Mouse (Mus musculus) liver, embryonic 12.5 days (tissue): ENCODE measurements around the gene Ybx1. TPM values are rescaled to one million over a fixed set of nuclear protein-coding genes. Genes with fewer than 3 reads are reported as not detected.
A peak's percentile ranks its signal among the peaks of the same experiment; 100 is the strongest.

ENCODE experiments used
- ATAC-seq: fragments of 200-750 bp; cut with Nextera tagmentation; 2 replicates; pipeline ENCODE4 v1.8.0; 2017; ENCODE audit warnings: moderate number of reproducible peaks, mild to moderate bottlenecking, moderate library complexity
- H3K27ac ChIP-seq: fragments of 300-500 bp; sonication (generic); 2 replicates; pipeline ENCODE4 v1.5.1; 2016; ENCODE audit warnings: mild to moderate bottlenecking
- H3K27me3 ChIP-seq: fragments of 300-500 bp; sonication (generic); replicated peaks from 2 replicates; pipeline ENCODE4 v1.6.1; 2016; ENCODE audit warnings: mild to moderate bottlenecking, moderate library complexity
- H3K36me3 ChIP-seq: fragments of 300-500 bp; sonication (generic); 2 replicates; pipeline ENCODE4 v1.6.1; 2016; ENCODE audit warnings: mild to moderate bottlenecking, moderate library complexity
- H3K4me1 ChIP-seq: fragments of 300-500 bp; sonication (generic); 2 replicates; pipeline ENCODE4 v1.6.1; 2016
- H3K4me2 ChIP-seq: fragments of 300-500 bp; sonication (generic); 2 replicates; pipeline ENCODE4 v1.6.1; 2016; ENCODE audit warnings: mild to moderate bottlenecking, moderate library complexity
- H3K4me3 ChIP-seq: fragments of 300-500 bp; sonication (generic); 2 replicates; pipeline ENCODE4 v1.5.1; 2016; ENCODE audit warnings: mild to moderate bottlenecking, moderate library complexity
- H3K9ac ChIP-seq: fragments of 300-500 bp; sonication (generic); 2 replicates; pipeline ENCODE4 v1.6.1; 2016; ENCODE audit warnings: mild to moderate bottlenecking, moderate library complexity
- H3K9me3 ChIP-seq: fragments of 300-500 bp; sonication (generic); replicated peaks from 2 replicates; pipeline ENCODE4 v1.6.1; 2016; ENCODE audit warnings: mild to moderate bottlenecking, moderate library complexity
- WGBS: fragments of 180-500 bp; shearing (Covaris S2); methylation state at CpG from one replicate; pipeline ENCODE4 v1.1.7; 2016; ENCODE audit not compliant: insufficient replicate concordance; 5-methylcytosine and 5-hydroxymethylcytosine counted together
- polyA plus RNA-seq: library from polyadenylated mRNA; unstranded; fragments of >200 nt; fragmentation: Nextera tagmentation; extraction: Ambion mirVana; gene quantifications from 2 replicates; pipeline ENCODE4 v1.2.1, GENCODE M21; 2016

Ybx1 gene
- 699 and 700 TPM in 2 replicates for polyA plus RNA-seq

DNA sequence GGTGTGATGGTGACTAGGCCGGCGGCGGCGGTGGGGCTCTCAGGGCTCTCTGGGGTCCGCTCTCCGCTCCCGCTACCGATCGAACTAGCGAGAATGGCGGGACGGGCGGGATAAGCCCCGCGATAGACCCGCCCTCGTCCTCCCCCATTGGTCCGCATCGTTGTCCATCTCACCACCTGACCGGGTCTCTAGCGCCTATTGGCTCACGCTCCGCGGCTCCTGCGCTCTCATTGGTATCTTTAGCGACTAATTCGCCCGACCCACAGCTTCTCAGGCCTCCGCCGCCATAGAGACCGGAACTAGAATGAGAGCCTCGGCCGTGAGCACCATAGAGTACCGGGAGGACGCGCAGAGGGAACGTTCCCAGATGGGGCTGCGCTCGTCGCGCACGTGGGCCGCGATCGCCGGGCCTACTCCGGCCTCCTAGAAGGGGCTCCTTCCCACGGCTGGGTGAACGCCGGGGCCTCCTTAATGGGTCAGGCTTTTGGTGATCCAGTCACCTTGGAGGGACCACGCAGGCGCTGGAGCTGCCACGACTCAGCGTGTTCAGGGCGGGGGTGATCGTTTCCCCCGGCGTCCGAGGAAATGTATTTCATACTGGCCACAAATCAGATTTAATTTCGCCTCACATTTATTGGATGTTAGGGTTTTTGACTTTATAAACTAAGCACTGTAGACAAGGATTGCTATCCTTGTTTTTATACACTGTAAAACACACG, at the start of gene Ybx1:
Gene Ybx1 (minus strand): TSS at position 190 of the 719 bp plus-strand sequence.
- Histone ChIP-seq H3K9ac (peak within 1 kb of the TSS; percentile 97), H3K4me2 (peak within 1 kb of the TSS; percentile 97), H3K36me3 (peaks cover 31% of the 10 kb centered on the region), H3K27ac (peak within 1 kb of the TSS; percentile 88), H3K4me1 (peaks cover 41% of the 10 kb centered on the region), H3K27me3 (no peaks in the 10 kb centered on the region), H3K9me3 (no peaks in the 10 kb centered on the region), H3K4me3 (peak within 1 kb of the TSS; percentile 98)
- peak; percentile 97 for ATAC-seq
- WGBS = under 1% methylated on average over 61 of the region's 61 CpGs

GRCm38 (mm10) chr4:119338861-119339361, 44.5 kb upstream of the Ybx1 start:
- Histone ChIP-seq H3K9me3 (no peaks in the 10 kb centered on the region), H3K9ac (no peak overlapping the region), H3K36me3 (no peaks in the 10 kb centered on the region), H3K4me3 (no peak overlapping the region), H3K4me1 (no peaks in the 10 kb centered on the region), H3K4me2 (no peak overlapping the region), H3K27ac (no peak overlapping the region), H3K27me3 (no peaks in the 10 kb centered on the region)
- 3% methylated on average over 10 of the region's 10 CpGs for WGBS
- peak; percentile 49; the same call in 1 of the 2 replicates for ATAC-seq

GRCm38 (mm10) chr4:119338422-119338821, 44.0 kb upstream of the Ybx1 start:
- H3K9me3 ChIP-seq = no peaks in the 10 kb centered on the region
- ATAC-seq = no peak
- no peaks in the 10 kb centered on the region for H3K4me1 ChIP-seq
- H3K9ac ChIP-seq = no peak overlapping the region
- H3K36me3 ChIP-seq = no peaks in the 10 kb centered on the region
- no peaks in the 10 kb centered on the region for H3K27me3 ChIP-seq
- WGBS = 64% methylated on average over 4 of the region's 4 CpGs
- H3K4me3 ChIP-seq = no peak overlapping the region
- H3K27ac ChIP-seq = no peak overlapping the region
- no peak overlapping the region for H3K4me2 ChIP-seq

DNA sequence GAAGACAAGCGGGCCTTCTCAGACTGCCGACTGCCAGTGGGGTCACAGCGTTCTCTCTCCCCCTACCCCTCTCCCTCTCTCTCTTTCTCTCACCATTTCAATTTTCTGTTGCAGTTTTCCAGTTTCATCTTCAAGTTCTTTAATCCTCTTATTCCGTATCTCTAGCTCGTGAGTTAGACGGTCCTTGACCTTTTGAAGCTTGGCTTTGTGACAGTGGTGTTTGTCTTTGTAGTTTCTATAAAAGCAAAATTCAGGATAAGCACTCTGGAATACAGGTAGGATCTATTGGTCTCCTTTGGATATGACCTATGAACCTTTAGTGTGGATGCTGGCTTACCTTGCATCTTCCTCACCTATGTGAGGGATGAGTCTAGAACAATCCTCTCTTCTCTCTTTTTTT, 39.1 kb upstream of the Ybx1 start:
- H3K4me2 ChIP-seq = no peak overlapping the region
- WGBS = 78% methylated on average over 6 of the region's 6 CpGs
- no peaks in the 10 kb centered on the region for H3K36me3 ChIP-seq
- H3K9me3 ChIP-seq = no peaks in the 10 kb centered on the region
- H3K4me1 ChIP-seq = no peaks in the 10 kb centered on the region
- H3K27me3 ChIP-seq = no peaks in the 10 kb centered on the region; the same call in 1 of the 2 replicates
- no peak overlapping the region for H3K4me3 ChIP-seq
- no peak overlapping the region for H3K9ac ChIP-seq
- no peak for ATAC-seq
- no peak overlapping the region for H3K27ac ChIP-seq

DNA sequence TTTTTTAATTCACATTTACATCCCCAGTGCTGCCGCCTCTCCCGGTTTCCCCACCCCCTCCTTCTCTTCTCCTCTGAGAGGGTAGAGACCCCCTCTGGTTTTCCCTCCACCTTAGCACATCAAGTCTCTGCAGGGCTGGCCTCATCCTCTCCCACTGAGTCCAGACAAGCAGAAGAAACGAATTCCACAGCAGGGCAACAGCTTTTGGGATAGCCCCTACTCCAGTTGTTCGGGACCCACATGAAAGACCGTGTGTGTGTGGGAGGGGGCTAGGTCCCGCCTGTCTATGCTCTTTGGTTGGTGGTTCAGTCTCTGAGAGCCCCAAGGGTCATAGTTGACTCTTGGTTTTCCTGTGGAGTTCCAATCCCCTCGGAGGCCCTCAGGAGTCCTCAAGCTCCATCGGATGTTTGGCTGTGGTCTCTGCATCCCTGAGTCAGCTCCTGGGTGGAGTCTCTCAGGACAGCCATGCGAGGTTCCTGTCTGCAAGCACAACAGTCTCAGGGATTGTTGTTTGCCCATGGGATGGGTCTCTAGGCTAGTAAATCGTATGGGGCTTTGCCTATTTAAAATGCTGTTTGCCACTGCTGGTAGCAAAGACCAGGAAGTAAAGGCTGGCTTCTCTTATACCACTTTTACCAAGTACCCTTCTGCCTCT, 26.6 kb upstream of the Ybx1 start:
- peak overlapping the region; percentile 75; the same call in 1 of the 2 replicates for H3K27ac ChIP-seq
- H3K4me1 ChIP-seq = peaks cover 19% of the 10 kb centered on the region
- 28% methylated on average over 10 of the region's 10 CpGs for WGBS
- no peaks in the 10 kb centered on the region for H3K9me3 ChIP-seq
- ATAC-seq = peak; percentile 40
- peak overlapping the region; percentile 82; the same call in 1 of the 2 replicates for H3K9ac ChIP-seq
- peaks cover 34% of the 10 kb centered on the region for H3K36me3 ChIP-seq
- peak overlapping the region; percentile 93 for H3K4me3 ChIP-seq
- H3K4me2 ChIP-seq = peak overlapping the region; percentile 86
- peaks cover 23% of the 10 kb centered on the region for H3K27me3 ChIP-seq

GRCm38 (mm10) chr4:119320131-119320830, 25.9 kb upstream of the Ybx1 start, which contains the start of gene Ppih:
TSS of gene Ppih (minus strand) at chr4:119320546.
- H3K27ac ChIP-seq = peak within 1 kb of the TSS; percentile 75
- H3K4me1 ChIP-seq = peaks cover 19% of the 10 kb centered on the region
- H3K9ac ChIP-seq = peak within 1 kb of the TSS; percentile 82
- under 1% methylated on average over 44 of the region's 44 CpGs for WGBS
- peak; percentile 96 for ATAC-seq
- H3K27me3 ChIP-seq = peaks cover 23% of the 10 kb centered on the region
- no peaks in the 10 kb centered on the region for H3K9me3 ChIP-seq
- H3K4me3 ChIP-seq = peak within 1 kb of the TSS; percentile 93
- peak within 1 kb of the TSS; percentile 86 for H3K4me2 ChIP-seq
- peaks cover 42% of the 10 kb centered on the region for H3K36me3 ChIP-seq

DNA sequence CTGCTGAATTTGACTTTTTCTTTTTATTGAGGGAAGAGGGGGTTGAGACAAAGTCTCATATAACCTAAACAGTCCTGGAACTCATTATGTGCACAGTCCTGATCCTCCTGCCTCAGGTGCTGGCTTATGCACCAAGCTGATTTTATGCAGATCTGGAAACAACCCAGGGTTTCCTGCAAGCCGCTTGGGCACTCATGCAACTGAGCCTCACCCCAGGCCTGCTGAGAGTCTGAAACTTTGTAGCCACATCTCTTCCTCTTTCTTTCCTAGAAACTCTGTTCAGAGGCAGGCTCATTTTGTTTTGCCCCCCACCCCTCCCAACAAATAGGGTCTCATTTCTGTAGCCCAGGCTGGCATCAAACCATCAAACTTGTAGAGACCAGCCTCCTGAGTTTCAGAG, 19.4 kb upstream of the Ybx1 start:
- peaks cover 94% of the 10 kb centered on the region for H3K36me3 ChIP-seq
- H3K4me1 ChIP-seq = peaks cover under 1% of the 10 kb centered on the region; the same call in 1 of the 2 replicates
- no peak overlapping the region for H3K27ac ChIP-seq
- no peak overlapping the region for H3K4me3 ChIP-seq
- no peak overlapping the region for H3K4me2 ChIP-seq
- no peak overlapping the region for H3K9ac ChIP-seq
- ATAC-seq = no peak
- no peaks in the 10 kb centered on the region for H3K9me3 ChIP-seq
- WGBS = 84% methylated on average over 1 of the region's 1 CpGs
- H3K27me3 ChIP-seq = no peaks in the 10 kb centered on the region

GRCm38 (mm10) chr4:119305418-119305817, 11.0 kb upstream of the Ybx1 start:
- Histone ChIP-seq H3K27ac (no peak overlapping the region), H3K36me3 (peaks cover 40% of the 10 kb centered on the region), H3K4me1 (no peaks in the 10 kb centered on the region), H3K27me3 (no peaks in the 10 kb centered on the region), H3K4me2 (no peak overlapping the region), H3K9me3 (no peaks in the 10 kb centered on the region), H3K4me3 (no peak overlapping the region), H3K9ac (no peak overlapping the region)
- 83% methylated on average over 5 of the region's 5 CpGs for WGBS
- no peak for ATAC-seq

- Histone ChIP-seq H3K27me3 (no peaks in the 10 kb centered on the region), H3K36me3 (peaks cover 23% of the 10 kb centered on the region), H3K9me3 (no peaks in the 10 kb centered on the region), H3K9ac (no peak overlapping the region), H3K4me2 (no peak overlapping the region), H3K27ac (no peak overlapping the region), H3K4me3 (no peak overlapping the region), H3K4me1 (no peaks in the 10 kb centered on the region)
- whole genome bisulfite sequencing = 78% methylated on average over 8 of the region's 8 CpGs
- no peak for ATAC-seq
These were observed 8.9 kb upstream of the Ybx1 start for GRCm38 (mm10) chr4:119303291-119303690.

GRCm38 (mm10) chr4:119301777-119302176, 7.4 kb upstream of the Ybx1 start:
- Histone ChIP-seq H3K4me1 (no peaks in the 10 kb centered on the region), H3K27ac (no peak overlapping the region), H3K4me3 (no peak overlapping the region), H3K9ac (no peak overlapping the region), H3K9me3 (no peaks in the 10 kb centered on the region), H3K4me2 (no peak overlapping the region), H3K36me3 (peaks cover 8% of the 10 kb centered on the region), H3K27me3 (no peaks in the 10 kb centered on the region)
- 75% methylated on average over 3 of the region's 3 CpGs for WGBS
- ATAC-seq = no peak

DNA sequence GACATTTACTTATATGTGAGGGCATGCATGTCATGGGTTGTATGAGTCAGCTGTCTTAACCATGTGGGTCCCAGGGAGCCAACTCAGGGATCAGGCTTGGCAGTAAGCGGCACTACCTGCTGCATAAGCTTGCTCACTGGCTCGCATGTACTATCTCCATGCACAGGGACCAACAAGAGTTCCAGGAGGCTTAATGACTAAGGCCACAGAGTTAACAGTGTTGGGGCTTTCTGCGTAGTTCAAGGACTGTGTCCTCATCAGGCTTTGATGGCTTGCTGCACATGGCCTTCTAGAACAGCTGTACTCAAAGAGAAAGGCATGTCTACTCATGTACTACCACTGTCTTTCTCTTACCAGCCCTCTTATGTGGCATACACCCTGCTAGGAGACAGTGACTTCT, 6.4 kb upstream of the Ybx1 start:
- H3K27me3 ChIP-seq = no peaks in the 10 kb centered on the region
- no peak for ATAC-seq
- H3K4me2 ChIP-seq = no peak overlapping the region
- 82% methylated on average over 3 of the region's 3 CpGs for WGBS
- H3K9me3 ChIP-seq = no peaks in the 10 kb centered on the region
- H3K9ac ChIP-seq = no peak overlapping the region
- peaks cover 1% of the 10 kb centered on the region for H3K4me1 ChIP-seq
- H3K36me3 ChIP-seq = peaks cover 1% of the 10 kb centered on the region
- no peak overlapping the region for H3K4me3 ChIP-seq
- no peak overlapping the region for H3K27ac ChIP-seq

GRCm38 (mm10) chr4:119297361-119297760, 3.0 kb upstream of the Ybx1 start:
- H3K9me3 ChIP-seq = no peaks in the 10 kb centered on the region
- H3K27ac ChIP-seq = no peak overlapping the region
- no peak for ATAC-seq
- peaks cover 16% of the 10 kb centered on the region for H3K4me1 ChIP-seq
- WGBS = 68% methylated on average over 2 of the region's 2 CpGs
- no peaks in the 10 kb centered on the region for H3K27me3 ChIP-seq
- H3K9ac ChIP-seq = no peak overlapping the region
- H3K4me3 ChIP-seq = no peak overlapping the region
- peaks cover 3% of the 10 kb centered on the region for H3K36me3 ChIP-seq
- no peak overlapping the region for H3K4me2 ChIP-seq
